Mouse (Mus musculus) thymus, adult 2 months (tissue): Measurements from ENCODE around the gene Btbd17.

ENCODE experiments used
- CTCF ChIP-seq: fragments of 200-500 bp; IDR thresholded peaks from 2 replicates; pipeline ENCODE4 v1.5.1; 2012; ENCODE audit warnings: mild to moderate bottlenecking, control low read depth, low read length, moderate library complexity, borderline replicate concordance; ENCODE audit not compliant: control insufficient read depth, poor library complexity, insufficient read depth; ENCODE audit errors: extremely low read depth
- POLR2A ChIP-seq: fragments of 200-500 bp; IDR thresholded peaks from 2 replicates; pipeline ENCODE4 v1.6.1; 2012; ENCODE audit warnings: mild to moderate bottlenecking, low read length, control low read depth, moderate library complexity; ENCODE audit not compliant: control insufficient read depth, poor library complexity, insufficient read depth; ENCODE audit errors: extremely low read depth

- TF ChIP-seq CTCF (no peak), POLR2A (no peak)
Observed at GRCm38 (mm10) chr11:114780076-114780475, 15.7 kb downstream of the Btbd17 start.
